Mouse (Mus musculus): Measurements from ENCODE around the gene Alad.

Alad gene

DNA sequence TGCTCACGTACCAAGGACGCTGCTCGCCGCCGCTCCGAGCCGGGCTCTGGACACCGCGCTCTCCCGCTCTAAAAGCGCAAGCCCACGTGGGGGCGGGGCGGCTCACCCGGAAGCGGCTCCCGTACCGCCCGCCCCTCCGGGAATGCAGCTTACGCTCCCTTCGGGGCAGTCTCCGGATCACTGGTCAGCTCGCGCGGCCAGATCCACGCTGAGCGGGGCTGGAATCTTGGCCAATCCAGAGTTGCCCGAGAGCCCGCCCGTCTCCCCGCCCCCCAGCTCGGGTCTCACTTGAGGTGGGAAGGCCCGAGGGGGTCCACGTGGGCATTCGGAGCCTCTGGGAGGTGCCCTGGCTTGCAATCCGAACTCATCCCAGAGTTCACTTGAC, at the start of gene Alad:
Gene Alad (minus strand): TSS at position 70 of the 385 bp plus-strand sequence.
- no peak for DNase-seq (ENCODE audit: extremely low spot score, low read depth, low spot score)

- DNase-seq (ENCODE audit: extremely low spot score, low read depth, low spot score), result no peak
Observed at GRCm38 (mm10) chr4:62568359-62568758, 48.6 kb upstream of the Alad start.

DNA sequence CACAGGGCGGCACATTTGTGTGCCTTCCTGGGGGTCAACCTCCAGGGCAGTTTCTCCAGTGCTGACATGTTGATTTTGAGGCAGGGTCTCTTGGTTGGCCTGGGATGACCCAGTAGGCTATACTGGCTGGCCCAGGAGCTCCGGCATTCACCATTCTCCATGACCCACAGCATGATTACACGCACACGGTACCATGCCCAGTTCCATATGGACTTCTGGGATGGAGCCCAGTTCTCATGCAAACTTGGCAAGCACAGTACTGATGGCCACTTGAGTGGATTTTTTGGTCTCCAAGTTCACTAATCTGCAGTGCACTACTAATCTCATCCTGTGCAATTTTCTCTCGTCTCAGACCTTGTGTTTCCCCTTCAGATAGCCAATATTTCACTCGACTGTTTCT, 48.0 kb upstream of the Alad start:
- DNase-seq (ENCODE audit: extremely low spot score, low read depth, low spot score), result no peak

DNA sequence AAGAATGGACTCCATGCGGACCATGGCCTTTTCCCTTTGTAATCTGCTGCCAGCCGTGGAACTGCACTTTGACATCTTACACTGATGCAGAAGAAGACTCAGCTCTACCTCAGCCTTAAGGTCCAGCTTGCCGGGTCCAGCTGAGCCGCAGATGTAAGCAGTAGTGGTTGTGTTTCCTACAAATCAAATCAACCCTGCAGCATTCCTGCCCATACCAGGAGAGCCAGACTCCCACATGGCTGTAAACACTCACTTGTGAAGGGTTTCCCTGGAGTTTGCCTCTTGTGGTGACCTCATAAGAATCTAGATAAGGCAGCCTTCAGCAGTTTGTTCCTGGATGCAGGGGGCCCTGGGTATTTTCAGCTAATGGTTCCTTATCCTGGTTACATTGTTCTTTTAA, 46.8 kb upstream of the Alad start:
- DNase-seq (ENCODE audit: extremely low spot score, low read depth, low spot score), result no peak

GRCm38 (mm10) chr4:62562006-62562405, 42.3 kb upstream of the Alad start:
- no peak for DNase-seq (ENCODE audit: extremely low spot score, low read depth, low spot score)

- DNase-seq (ENCODE audit: extremely low spot score, low read depth, low spot score), result no peak
Observed at GRCm38 (mm10) chr4:62561630-62562001, 41.9 kb upstream of the Alad start.

GRCm38 (mm10) chr4:62560963-62561629, 41.4 kb upstream of the Alad start:
- peak; percentile 64 for DNase-seq (ENCODE audit: extremely low spot score, low read depth, low spot score)

DNA sequence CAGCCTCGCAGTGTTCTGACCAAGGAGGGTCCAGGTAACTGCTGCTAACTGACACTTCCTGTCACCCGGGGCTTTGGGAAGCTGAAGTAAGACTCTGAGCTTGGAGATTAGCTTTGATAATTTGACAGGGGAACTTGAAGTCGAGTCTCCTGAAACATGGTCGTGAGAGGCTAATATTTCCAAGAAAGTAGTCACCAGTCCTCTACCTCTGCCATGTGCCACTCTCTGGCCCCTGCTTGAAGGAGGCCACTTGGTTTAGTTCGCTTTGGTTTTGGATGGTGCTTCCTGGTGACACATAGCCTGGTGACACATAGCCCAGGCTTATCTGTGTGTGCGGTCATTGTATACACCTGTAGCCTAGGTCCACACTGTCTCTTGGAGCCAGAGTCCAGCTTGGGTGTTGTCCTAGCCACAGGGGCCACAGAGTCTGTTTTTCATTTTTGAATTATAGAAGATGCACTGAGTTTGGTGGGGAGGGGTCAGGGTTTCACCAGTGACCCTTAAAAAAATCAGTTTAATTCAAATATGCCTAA, 40.1 kb upstream of the Alad start, which contains the start of gene Rgs3:
Gene Rgs3 (plus strand): TSS at position 51 of the 533 bp plus-strand sequence.
- no peak for DNase-seq (ENCODE audit: extremely low spot score, low read depth, low spot score)

- DNase-seq (ENCODE audit: extremely low spot score, low read depth, low spot score), result no peak
Observed at GRCm38 (mm10) chr4:62557436-62557835, 37.7 kb upstream of the Alad start.

- no peak for DNase-seq (ENCODE audit: extremely low spot score, low read depth, low spot score)
Observed at GRCm38 (mm10) chr4:62551966-62552365, 32.2 kb upstream of the Alad start.

GRCm38 (mm10) chr4:62544801-62545200, 25.1 kb upstream of the Alad start:
- DNase-seq (ENCODE audit: extremely low spot score, low read depth, low spot score), result no peak

GRCm38 (mm10) chr4:62543782-62544181, 24.1 kb upstream of the Alad start:
- no peak for DNase-seq (ENCODE audit: extremely low spot score, low read depth, low spot score)

DNA sequence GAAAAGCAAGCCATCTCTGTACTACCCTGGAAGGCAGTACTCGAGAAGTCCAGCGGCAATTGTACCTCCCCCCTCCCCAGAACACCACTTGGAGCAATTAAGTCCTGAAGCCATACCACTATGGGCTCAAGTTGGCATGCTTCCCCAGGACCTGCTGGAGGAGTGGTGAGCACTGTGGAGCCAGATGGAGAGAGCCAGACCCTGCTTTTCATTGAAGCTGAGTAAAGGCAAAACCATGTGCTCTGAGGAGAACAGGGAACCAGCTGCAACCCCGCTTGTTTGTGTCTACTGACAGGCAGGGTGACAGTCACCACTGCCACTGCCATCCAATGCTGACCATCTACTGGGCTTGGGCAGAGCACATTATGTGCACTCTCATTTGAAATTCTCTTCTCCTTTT, 22.1 kb upstream of the Alad start:
- DNase-seq (ENCODE audit: extremely low spot score, low read depth, low spot score), result no peak

DNA sequence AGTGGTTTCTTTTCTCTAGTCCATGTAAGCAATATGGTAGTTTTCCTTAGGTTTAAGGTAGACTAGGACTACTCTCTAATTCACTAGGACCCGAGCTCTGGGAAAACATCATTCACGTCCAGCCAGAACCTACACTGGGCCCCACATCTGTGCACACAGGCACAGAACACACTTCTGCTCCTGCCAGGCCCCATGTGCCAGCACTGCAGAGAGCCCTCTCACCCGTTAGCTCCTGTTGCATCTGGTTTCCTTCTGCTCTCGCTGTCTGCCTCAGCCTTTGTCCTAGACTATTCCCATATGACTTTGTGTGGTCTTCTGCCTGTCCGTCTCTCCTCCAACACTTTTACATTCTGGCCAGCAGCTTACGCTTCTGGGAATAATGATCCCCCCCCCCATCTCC, 14.0 kb upstream of the Alad start:
- no peak for DNase-seq (ENCODE audit: extremely low spot score, low read depth, low spot score)

DNA sequence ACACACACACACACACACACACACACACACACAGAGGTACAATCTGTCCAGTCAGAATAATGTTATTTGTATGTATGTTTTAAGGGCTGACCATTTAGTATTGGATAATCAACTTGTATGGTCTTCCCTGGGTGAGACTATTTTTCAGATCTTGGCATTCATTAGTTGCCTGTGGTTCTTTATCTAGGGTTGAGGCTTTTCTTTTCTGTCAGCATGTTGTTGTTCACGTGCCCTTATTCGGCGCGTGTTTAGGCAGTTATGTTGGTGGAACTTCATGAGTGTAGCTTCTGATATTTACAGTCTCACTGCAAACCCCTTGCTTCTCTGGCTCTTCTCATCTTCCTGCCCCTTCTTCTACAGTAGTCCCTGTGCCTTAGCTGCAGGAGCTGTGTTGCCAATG, 7.9 kb upstream of the Alad start:
- no peak for DNase-seq (ENCODE audit: extremely low spot score, low read depth, low spot score)

DNA sequence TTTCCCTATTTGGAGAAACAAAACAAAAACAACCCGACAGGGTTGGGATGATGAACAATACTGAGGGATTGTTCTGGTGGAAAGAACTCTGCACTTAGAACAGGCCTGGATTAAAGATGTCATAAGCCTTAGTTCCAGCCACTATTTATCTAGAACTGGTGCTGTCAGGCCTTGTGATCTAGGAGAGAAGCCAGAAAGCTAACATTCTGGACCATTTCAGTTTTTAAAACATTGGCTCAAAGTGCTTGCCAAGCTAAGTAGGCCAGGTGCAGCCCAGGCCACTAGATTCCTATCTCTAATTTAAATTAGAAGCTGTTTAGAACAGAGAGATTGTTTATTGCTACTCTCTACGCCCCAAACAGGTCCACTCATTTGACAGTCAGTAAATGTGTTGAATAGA, 6.5 kb upstream of the Alad start:
- no peak for DNase-seq (ENCODE audit: extremely low spot score, low read depth, low spot score)

GRCm38 (mm10) chr4:62525489-62525811, 5.7 kb upstream of the Alad start:
- DNase-seq (ENCODE audit: extremely low spot score, low read depth, low spot score), result no peak

DNA sequence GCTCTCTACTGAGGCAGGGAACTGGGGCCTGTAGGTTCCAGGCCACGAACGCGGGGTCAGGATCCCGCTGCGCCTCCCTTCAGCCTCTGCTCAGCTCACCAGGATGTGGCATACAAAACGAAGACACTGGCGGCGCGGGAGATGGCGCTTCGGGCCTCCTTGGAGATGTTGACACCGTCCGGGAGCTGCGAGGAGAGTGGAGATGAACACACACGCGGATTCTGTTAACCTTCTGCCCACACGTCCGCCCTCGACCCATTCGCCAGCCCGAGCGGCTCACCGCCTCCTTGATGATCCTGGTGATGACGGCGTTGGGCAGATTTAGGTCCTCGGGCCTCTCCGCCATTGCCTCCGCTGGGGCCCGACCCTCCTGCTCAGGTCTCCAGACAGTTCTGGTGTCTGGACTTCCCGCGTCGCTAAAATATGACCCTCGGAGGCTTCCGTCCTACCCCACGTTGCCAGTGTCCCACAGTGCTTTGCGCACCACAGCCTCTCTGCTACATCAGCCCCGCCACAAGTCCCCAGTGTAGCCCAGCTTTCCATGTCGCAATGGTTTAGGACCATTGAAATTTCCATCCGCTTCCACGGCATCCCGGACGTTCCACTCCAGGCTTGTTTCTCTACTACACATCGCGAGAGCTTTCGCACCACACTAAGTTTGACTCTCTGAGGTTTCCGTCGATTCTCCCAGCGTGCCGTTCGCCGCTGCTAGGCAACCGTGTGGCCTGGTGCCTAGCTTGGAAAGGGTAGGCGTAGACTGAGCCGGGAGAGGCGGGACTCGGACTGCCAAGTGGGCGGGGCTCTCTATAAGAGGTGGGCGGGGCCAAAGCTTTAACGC, 5.2 kb upstream of the Alad start, which contains the start of the genes Pole3 and 4933430I17Rik:
Gene Pole3 (minus strand): TSS at position 418 of the 838 bp plus-strand sequence.
Gene 4933430I17Rik (plus strand): TSS at position 719 of the 838 bp plus-strand sequence.
- DNase-seq (ENCODE audit: extremely low spot score, low read depth, low spot score), result peak; percentile 98

GRCm38 (mm10) chr4:62520892-62521400, 1.2 kb upstream of the Alad start:
- no peak for DNase-seq (ENCODE audit: extremely low spot score, low read depth, low spot score)

GRCm38 (mm10) chr4:62519122-62519848, 433 bp downstream of the Alad start:
- DNase-seq (ENCODE audit: extremely low spot score, low read depth, low spot score), result no peak

GRCm38 (mm10) chr4:62518416-62519121, 1.1 kb downstream of the Alad start:
- DNase-seq (ENCODE audit: extremely low spot score, low read depth, low spot score), result no peak

Measured in hindlimb bud, embryonic 11.5 days (tissue).